In genomic region chr13:65097018-65097417, GRCm38 (mm10) we compare ENCODE assay signal across 50 mouse cellular contexts. TPM values are rescaled to one million over a fixed set of nuclear protein-coding genes. Genes with fewer than 3 reads are reported as not detected.
"Had no signal": no experiment of that assay in that cellular context is flagged by ENCODE, and none has a peak within 500 bp of the region (broad histone marks: within the 10 kb centered on the region; RNA-seq: fewer than 3 reads in every experiment).

No protein-coding gene starts in this region.

- DNase-seq: heart, postnatal 10 days; heart, postnatal 14 days; heart, postnatal 36 days; kidney, adult 11 months; kidney, adult 18-20 months; kidney, adult 2 months; kidney, adult 8-10 months; kidney, adult 9 months; kidney, postnatal 10 days; kidney, postnatal 14 days; kidney, postnatal 25 days; kidney, postnatal 36 days; kidney, postnatal 4 days; layer of hippocampus, adult 9-11 months; layer of hippocampus, postnatal 36 days had no signal

- H3K27me3 ChIP-seq: heart, embryonic 12.5 days; heart, embryonic 13.5 days; heart, embryonic 15.5 days; hindbrain, embryonic 12.5 days; hindbrain, embryonic 13.5 days; hindbrain, embryonic 15.5 days; intestine, embryonic 15.5 days; kidney, embryonic 15.5 days had no signal

- H3K4me1 ChIP-seq: heart, embryonic 10.5 days; heart, embryonic 12.5 days; heart, embryonic 13.5 days; heart, embryonic 15.5 days; hindbrain, embryonic 10.5 days; hindbrain, embryonic 12.5 days; hindbrain, embryonic 13.5 days; hindbrain, embryonic 15.5 days; intestine, embryonic 15.5 days; kidney, embryonic 15.5 days had no signal

- H3K36me3 ChIP-seq: intestine, embryonic 15.5 days had no signal

- H3K9ac ChIP-seq: heart, embryonic 12.5 days; heart, embryonic 13.5 days; heart, embryonic 15.5 days; hindbrain, embryonic 12.5 days; hindbrain, embryonic 13.5 days; hindbrain, embryonic 14.5 days; hindbrain, embryonic 15.5 days; intestine, embryonic 15.5 days; kidney, embryonic 15.5 days had no signal

- H3K4me2 ChIP-seq: heart, embryonic 11.5 days; heart, embryonic 12.5 days; heart, embryonic 13.5 days; heart, embryonic 15.5 days; hindbrain, embryonic 12.5 days; hindbrain, embryonic 13.5 days; hindbrain, embryonic 14.5 days; hindbrain, embryonic 15.5 days; intestine, embryonic 15.5 days; kidney, embryonic 15.5 days had no signal

- ATAC-seq: hindbrain, embryonic 16.5 days; hindbrain, postnatal 0 days; inflammation-experienced regulatory T-cells, adult 6 months; intestine, embryonic 15.5 days; intestine, embryonic 16.5 days; intestine, postnatal 0 days had no signal

- H3K9me3 ChIP-seq: heart, embryonic 10.5 days; heart, embryonic 13.5 days; heart, embryonic 15.5 days; hindbrain, embryonic 15.5 days; intestine, embryonic 15.5 days had no signal

- H3K4me3 ChIP-seq: heart, embryonic 10.5 days; heart, embryonic 12.5 days; heart, embryonic 13.5 days; heart, embryonic 15.5 days; hindbrain, embryonic 10.5 days; hindbrain, embryonic 12.5 days; hindbrain, embryonic 13.5 days; hindbrain, embryonic 15.5 days; intestine, embryonic 15.5 days; kidney, embryonic 15.5 days; layer of hippocampus, adult 2 months; left cerebral cortex, adult 2 months had no signal

- H3K27ac ChIP-seq: heart, embryonic 10.5 days; heart, embryonic 13.5 days; heart, embryonic 15.5 days; hindbrain, embryonic 10.5 days; hindbrain, embryonic 12.5 days; hindbrain, embryonic 13.5 days; hindbrain, embryonic 14.5 days; hindbrain, embryonic 15.5 days; hindbrain, postnatal 0 days; intestine, embryonic 15.5 days; kidney, embryonic 15.5 days; kidney, postnatal 0 days; left cerebral cortex, adult 2 months had no signal

RNA-seq across cellular contexts. Expression of gene Olfr465-ps1, which starts 40.9 kb away (rescaled TPM):
- total RNA-seq: heart, postnatal 10 days; heart, postnatal 14 days; heart, postnatal 25 days; heart, postnatal 36 days; hematopoietic stem cell, adult 5-6 weeks; hindbrain, postnatal 0 days; layer of hippocampus, adult 18-20 months; layer of hippocampus, adult 2 months; layer of hippocampus, adult 8-10 months; layer of hippocampus, postnatal 10 days; layer of hippocampus, postnatal 14 days; layer of hippocampus, postnatal 25 days; layer of hippocampus, postnatal 36 days; left cerebral cortex, adult 18-20 months; left cerebral cortex, adult 2 months had no signal
- polyA plus RNA-seq: heart, embryonic 10.5 days; heart, embryonic 11.5 days; heart, embryonic 12.5 days; heart, embryonic 13.5 days; heart, embryonic 14.5 days; heart, embryonic 15.5 days; heart, embryonic 16.5 days; heart, postnatal 0 days; hindbrain, embryonic 10.5 days; hindbrain, embryonic 11.5 days; hindbrain, embryonic 12.5 days; hindbrain, embryonic 13.5 days; hindbrain, embryonic 14.5 days; hindbrain, embryonic 15.5 days; hindbrain, embryonic 16.5 days; hindbrain, postnatal 0 days; inflammation-experienced regulatory T-cells, adult 6 months; intestine, embryonic 14.5 days; intestine, embryonic 15.5 days; intestine, embryonic 16.5 days; kidney, adult 2 months; kidney, embryonic 14.5 days; kidney, embryonic 15.5 days; kidney, postnatal 0 days; large intestine, adult 2 months had no signal

RNA-seq across cellular contexts. Expression of gene Prss47, which starts 44.5 kb away (rescaled TPM):
- total RNA-seq: heart, postnatal 10 days; heart, postnatal 14 days; heart, postnatal 25 days; heart, postnatal 36 days; hematopoietic stem cell, adult 5-6 weeks; hindbrain, postnatal 0 days; layer of hippocampus, adult 18-20 months; layer of hippocampus, adult 2 months; layer of hippocampus, adult 8-10 months; layer of hippocampus, postnatal 10 days; layer of hippocampus, postnatal 14 days; layer of hippocampus, postnatal 25 days; layer of hippocampus, postnatal 36 days; left cerebral cortex, adult 18-20 months; left cerebral cortex, adult 2 months had no signal
- polyA plus RNA-seq: heart, embryonic 10.5 days; heart, embryonic 11.5 days; heart, embryonic 12.5 days; heart, embryonic 13.5 days; heart, embryonic 14.5 days; heart, embryonic 15.5 days; heart, embryonic 16.5 days; heart, postnatal 0 days; hindbrain, embryonic 10.5 days; hindbrain, embryonic 11.5 days; hindbrain, embryonic 12.5 days; hindbrain, embryonic 13.5 days; hindbrain, embryonic 14.5 days; hindbrain, embryonic 15.5 days; hindbrain, embryonic 16.5 days; hindbrain, postnatal 0 days; inflammation-experienced regulatory T-cells, adult 6 months; intestine, embryonic 14.5 days; intestine, embryonic 15.5 days; intestine, embryonic 16.5 days; intestine, postnatal 0 days; kidney, adult 2 months; kidney, embryonic 14.5 days; kidney, embryonic 15.5 days; kidney, postnatal 0 days; large intestine, adult 2 months had no signal

RNA-seq across cellular contexts. Expression of gene Olfr466, which starts 53.0 kb away (rescaled TPM):
- total RNA-seq: heart, postnatal 10 days; heart, postnatal 14 days; heart, postnatal 25 days; heart, postnatal 36 days; hematopoietic stem cell, adult 5-6 weeks; hindbrain, postnatal 0 days; layer of hippocampus, adult 18-20 months; layer of hippocampus, adult 2 months; layer of hippocampus, adult 8-10 months; layer of hippocampus, postnatal 10 days; layer of hippocampus, postnatal 25 days; layer of hippocampus, postnatal 36 days; left cerebral cortex, adult 18-20 months; left cerebral cortex, adult 2 months had no signal
- polyA plus RNA-seq: heart, embryonic 10.5 days; heart, embryonic 11.5 days; heart, embryonic 12.5 days; heart, embryonic 13.5 days; heart, embryonic 14.5 days; heart, embryonic 15.5 days; heart, embryonic 16.5 days; heart, postnatal 0 days; hindbrain, embryonic 10.5 days; hindbrain, embryonic 11.5 days; hindbrain, embryonic 12.5 days; hindbrain, embryonic 13.5 days; hindbrain, embryonic 14.5 days; hindbrain, embryonic 15.5 days; hindbrain, embryonic 16.5 days; hindbrain, postnatal 0 days; intestine, embryonic 14.5 days; intestine, embryonic 15.5 days; intestine, embryonic 16.5 days; intestine, postnatal 0 days; kidney, adult 2 months; kidney, embryonic 14.5 days; kidney, embryonic 15.5 days; kidney, postnatal 0 days; large intestine, adult 2 months had no signal
